Mouse (Mus musculus) spleen, adult 2 months (tissue): ENCODE results near the gene Cdk5rap1.
"Not testable (repeated sequence)": the region's sequence is repeated elsewhere in the genome, so short reads cannot be mapped to it uniquely, and the experiment has no call there.

ENCODE experiments used
- CTCF ChIP-seq: fragments of 200-500 bp; IDR thresholded peaks from 2 replicates; pipeline ENCODE4 v1.5.1; 2011; ENCODE audit warnings: mild to moderate bottlenecking, inconsistent platforms; ENCODE audit not compliant: insufficient read depth, insufficient read length, insufficient replicate concordance; ENCODE audit errors: extremely low read depth
- POLR2A ChIP-seq: fragments of 200-500 bp; IDR thresholded peaks from 2 replicates; pipeline ENCODE4 v1.6.1; 2011; ENCODE audit warnings: low read depth, low read length, inconsistent platforms

DNA sequence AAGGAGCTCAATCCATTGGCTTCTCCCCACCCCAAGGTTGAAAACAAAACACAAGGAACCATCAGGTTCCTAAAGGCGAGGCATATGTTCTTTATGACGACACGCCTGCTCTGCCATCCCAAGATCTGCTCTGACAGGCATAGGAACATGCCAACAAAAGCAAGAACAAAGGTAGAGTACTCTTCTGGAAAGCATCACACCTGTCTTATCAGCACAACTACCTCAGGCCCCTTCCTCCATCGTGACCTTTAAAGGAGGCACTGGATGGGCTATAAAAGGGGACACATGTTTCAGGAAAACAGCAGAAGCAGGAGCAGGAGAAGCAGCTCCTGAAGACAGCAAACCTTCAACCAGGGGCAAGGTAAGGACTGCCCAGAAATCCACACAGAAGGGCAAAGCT lies 65.9 kb downstream of the Cdk5rap1 start, which contains the start of gene Bpifb9b:
- not testable (repeated sequence) for TF ChIP-seq POLR2A, CTCF
